Mouse (Mus musculus): Measurements from ENCODE around the gene Galns.

Gene Galns

DNA sequence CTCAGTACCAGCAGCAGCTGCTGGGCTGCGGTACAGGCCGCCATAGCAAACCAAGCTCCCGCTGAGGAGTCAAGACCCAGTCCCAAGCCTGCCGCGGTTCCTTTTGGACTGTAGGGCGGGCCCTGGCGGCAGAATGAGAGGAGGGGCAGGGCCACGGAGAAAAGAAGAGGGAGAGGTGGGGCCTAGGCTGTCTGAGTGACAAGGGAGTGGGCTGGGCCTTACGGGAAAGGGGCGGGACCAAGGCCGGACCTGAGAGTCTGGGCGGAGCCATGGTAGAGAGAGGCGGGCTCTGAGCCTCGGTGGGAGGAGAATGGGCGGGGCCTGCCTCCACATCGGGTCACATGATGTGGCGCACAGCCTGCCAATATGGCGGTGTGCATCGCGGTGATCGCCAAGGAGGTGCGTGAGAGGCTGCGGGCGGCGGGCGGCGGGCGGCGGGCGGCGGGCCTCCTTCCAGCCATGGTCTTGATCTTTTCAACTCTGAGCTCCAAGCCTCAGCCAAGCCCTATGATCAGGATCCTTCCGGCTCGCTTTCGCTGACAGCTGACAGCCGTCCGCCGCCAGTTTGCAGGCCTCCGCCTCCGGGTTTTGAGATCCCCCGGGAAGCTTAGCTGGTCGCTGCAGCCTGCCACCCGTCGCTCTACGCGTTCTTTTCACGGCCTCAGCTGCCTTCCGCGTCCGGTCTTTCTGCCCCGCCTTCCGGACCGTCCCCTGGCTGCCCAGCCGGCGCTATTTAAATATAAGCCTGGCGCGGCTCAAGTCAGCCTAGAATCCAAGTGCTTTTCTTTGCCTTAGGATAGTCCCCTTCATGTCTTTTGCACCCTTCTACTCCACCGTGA, at the start of gene Galns, which contains the start of gene Trappc2l:
Gene Galns, minus strand, starts transcription at position 169 of the 839 bp plus-strand sequence.
Gene Trappc2l, plus strand, starts transcription at position 346 of the 839 bp plus-strand sequence.
- DNase-seq (ENCODE audit: inconsistent age in 2 of 2, low spot score in 1 of 2) = peak; percentile 97 to 98

DNA sequence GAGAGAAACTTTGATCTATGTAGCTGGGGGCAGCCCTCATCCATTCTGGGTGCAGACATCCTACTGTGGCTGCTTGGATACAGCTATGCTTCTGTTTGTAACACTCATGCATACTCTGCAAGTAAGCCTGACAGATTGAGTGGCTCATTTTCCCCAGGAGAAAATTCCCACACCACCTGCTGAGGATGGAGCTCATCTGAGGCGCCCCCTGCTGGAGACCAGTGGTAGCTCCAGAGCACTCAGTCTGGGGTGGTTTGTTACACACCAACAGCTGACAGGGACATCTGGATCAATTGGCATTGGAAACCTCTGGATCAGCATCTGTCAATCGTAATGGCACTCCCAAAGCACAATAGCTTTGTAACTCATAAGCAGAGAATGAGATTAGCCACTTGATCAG, 48.8 kb upstream of the Galns start:
- peak in 1 of 2 experiments; percentile 61 for DNase-seq (ENCODE audit: inconsistent age in 2 of 2, low spot score in 1 of 2)

DNA sequence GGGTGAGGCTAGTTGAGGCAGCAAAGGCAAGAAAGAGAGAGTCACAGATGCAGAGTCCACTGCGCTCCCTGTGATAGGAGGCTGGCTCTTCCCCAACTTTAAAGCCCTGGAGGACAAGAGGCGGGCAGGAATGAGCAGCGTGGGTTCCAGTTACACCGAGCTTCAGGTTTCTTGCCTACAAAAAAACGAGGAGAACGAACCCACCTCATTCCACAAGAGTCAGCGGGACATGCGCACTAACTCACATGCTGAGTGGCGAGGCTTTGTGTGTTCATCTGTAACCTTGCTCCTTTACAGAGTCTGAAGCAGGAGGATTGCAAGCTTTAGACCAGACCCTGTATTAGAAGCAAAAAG, 47.5 kb upstream of the Galns start:
- DNase-seq (ENCODE audit: inconsistent age in 2 of 2, low spot score in 1 of 2) = no peak

DNA sequence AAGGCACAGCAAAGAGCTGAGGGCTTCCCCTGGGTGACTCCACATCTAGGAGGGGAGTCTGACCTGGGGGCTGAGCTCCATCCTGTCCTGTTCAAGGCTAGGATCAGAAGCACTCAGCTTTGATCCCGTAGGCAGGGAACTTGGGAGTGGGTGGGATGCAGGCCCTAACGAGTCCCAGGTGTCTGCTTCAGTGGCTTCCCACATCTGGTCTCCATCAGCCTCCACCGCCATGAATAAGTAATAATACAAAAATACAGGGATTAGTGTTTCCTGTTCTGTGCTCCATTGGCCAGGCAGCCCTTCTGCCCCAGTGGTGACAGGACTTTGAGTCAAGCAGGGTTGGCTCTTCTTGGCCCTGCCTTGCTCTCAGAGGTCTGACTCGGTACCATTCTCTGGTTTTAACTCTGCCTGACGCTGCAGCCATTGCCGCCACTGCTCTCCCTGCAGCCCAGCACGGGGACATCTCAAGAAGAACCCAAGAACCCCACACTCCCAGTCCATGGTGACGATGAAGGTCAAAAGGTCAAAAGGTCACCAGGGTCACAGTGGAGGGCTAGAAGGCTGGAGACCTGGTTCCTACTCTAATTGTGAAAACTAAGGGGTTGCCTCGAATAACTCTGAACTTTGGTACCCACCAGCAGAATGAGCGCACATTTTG, 47.0 kb upstream of the Galns start:
- no peak for DNase-seq (ENCODE audit: inconsistent age in 2 of 2, low spot score in 1 of 2)

DNA sequence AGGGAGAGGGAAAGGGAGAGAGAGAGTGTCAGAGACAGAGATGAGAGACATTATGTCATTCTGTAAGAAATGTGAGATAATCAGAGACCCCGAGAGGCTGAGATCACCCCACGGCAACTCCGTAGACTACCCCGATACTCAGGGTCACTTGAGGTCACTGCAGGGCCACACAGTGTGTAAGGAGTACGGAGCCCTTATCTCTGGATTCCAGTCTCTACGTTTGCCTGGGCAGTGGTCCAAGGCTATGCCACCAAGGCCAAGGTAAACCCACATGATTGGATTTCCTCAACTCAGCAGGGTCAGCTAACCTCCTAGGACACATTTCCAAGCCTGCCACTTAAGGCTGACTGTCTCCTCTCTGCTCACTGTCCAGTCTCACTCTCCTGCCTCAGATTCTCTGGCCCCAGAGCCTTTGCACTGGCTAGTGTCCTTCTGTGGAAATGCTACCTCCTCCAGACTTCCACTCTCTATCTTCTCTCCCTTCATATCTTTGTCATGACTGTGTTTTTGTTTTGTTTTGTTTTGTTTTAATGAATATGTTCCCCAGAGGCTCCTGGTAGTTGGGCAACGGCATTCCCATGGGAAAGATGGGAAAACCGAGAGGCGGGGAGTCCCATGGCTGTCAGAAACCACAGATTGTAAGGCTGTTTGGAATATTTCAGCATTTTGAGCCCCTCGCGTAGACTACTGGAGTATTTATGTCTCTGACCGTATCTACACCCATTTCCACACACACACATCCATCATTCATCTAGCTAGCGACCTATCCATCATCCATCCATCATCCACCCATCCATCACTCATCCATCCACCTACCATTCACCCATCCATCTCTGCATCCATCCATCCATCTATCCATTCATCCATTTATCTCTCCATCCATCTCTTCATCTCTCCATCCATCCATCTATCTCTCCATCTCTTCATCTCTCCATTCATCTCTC, 45.1 kb upstream of the Galns start:
- peak; percentile 94 to 97 for DNase-seq (ENCODE audit: inconsistent age in 2 of 2, low spot score in 1 of 2)

DNA sequence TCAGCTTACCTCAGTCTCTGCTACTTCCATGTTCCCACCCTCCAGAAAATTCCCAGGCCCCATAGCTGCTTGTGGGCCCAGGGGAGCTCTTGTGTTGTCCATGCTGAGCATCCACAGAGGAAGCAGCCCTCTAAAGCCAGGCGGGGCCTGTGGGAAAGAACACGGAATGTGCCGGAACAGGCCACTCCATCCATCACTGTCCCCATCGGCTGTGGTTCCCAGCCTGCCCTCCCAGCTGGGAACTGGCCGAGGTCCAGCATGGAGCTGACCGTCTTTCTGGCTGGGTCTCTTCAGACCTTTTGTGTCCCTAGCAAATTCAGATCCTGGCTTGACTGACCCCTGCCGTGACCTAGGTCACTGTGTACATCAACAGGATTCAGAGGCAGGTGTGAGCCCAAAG, 43.5 kb upstream of the Galns start:
- peak; percentile 84 to 86 for DNase-seq (ENCODE audit: inconsistent age in 2 of 2, low spot score in 1 of 2)

DNA sequence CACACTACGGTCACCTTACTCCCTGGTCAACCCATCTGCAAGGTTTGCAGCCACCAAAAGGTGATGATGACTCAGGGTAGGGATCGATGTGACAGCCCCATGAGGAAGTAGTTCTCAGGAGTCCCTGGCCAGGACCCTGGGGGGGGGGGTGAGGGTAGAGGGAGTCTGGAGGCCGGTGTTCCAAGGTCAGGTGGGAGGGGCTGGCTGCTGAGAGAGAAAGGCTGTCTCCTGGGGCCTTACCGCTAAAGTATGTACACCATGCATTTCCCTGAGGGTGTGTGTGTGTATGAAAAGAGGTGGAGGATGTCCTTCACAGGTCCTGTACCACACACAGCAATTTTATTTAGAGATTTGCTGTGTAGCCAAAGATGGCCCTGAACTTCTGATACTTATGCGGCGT, 41.4 kb upstream of the Galns start:
- DNase-seq (ENCODE audit: inconsistent age in 2 of 2, low spot score in 1 of 2) = no peak

DNA sequence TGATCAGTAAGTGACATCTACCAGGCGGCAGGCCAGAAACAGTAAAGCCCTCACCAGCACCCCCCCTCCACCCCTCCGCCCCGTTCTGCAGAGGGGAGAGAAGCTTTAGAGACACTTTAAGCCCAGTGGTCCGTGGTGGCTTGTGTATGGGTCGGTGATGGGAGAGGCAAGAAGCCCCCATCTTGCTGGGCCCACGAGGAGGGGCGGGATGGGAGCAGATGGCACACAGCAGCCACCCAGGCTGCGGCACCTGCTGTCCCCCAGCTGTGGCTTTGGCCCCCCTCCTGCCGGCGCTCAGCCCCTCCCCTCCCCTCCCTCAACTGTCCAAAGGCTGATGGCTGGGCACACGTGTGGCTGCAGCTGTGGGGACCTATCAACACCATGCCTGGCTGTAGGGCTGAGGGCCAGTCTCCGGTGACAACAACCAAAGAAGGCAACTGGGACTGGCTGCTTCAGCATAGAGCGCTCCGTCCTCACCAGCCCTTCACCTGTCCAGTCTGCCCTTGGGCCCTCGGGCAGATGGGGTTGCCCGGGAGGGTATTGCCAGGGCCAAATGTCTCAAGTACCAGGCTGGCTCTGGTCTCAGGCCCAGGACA, 40.2 kb upstream of the Galns start:
- peak in 1 of 2 experiments; percentile 26 for DNase-seq (ENCODE audit: inconsistent age in 2 of 2, low spot score in 1 of 2)

DNA sequence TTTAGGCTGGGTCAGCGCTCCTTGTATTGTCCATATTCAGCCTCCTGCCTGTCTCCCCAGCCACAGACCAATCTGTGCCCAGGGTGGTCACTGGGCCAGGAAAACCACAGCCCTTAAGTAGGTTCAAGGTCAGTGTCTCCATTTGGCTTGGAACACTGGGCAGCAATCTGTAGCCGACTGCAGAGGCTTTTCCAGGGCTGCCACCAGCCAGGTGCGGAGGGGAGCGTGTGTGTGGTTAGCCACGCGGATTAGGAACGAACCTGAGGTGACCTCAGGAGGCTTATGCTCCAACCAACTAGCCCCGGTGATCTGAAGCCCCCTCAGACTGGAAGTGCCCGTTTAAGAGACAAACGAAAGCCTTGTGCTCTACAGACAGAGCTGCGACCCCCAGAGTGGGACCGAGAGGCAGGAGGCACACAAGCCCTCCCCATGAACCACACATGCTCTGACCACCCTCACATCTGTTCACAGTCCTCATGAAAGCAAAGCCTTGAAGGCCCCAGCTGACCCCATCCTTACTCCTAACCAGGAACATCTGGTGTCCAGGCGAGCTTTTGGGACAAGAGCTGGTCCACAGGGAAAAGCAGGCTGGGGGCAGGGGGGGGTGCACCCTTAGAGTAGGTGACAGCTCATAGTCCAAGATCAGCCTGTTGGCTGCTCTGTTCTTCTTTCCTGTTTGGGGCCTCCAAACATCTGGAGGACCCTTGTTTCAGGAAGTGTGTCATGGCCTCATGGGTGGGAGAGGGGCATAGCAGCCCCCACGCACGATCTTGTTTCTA, 37.1 kb upstream of the Galns start:
- DNase-seq (ENCODE audit: inconsistent age in 2 of 2, low spot score in 1 of 2) = no peak

DNA sequence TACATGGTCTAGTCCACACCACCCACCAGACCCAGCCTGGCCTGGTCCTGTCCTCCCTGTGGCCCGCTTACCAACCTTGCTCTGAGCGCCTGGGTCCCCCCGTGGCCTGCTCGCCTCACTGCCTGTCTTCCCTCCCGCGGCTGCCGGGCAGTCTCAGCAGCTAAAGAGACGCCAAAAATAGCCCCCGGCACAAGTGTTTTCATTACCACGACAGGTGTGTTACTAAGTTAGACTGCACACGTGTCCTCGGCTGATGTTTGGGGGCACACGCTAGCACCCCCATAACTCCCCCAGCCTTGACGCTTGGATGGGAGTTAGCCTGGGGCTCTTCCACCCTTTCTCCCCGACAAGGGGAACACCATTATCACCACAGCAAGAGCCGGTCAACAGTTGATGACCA, 35.1 kb upstream of the Galns start:
- no peak for DNase-seq (ENCODE audit: inconsistent age in 2 of 2, low spot score in 1 of 2)

DNA sequence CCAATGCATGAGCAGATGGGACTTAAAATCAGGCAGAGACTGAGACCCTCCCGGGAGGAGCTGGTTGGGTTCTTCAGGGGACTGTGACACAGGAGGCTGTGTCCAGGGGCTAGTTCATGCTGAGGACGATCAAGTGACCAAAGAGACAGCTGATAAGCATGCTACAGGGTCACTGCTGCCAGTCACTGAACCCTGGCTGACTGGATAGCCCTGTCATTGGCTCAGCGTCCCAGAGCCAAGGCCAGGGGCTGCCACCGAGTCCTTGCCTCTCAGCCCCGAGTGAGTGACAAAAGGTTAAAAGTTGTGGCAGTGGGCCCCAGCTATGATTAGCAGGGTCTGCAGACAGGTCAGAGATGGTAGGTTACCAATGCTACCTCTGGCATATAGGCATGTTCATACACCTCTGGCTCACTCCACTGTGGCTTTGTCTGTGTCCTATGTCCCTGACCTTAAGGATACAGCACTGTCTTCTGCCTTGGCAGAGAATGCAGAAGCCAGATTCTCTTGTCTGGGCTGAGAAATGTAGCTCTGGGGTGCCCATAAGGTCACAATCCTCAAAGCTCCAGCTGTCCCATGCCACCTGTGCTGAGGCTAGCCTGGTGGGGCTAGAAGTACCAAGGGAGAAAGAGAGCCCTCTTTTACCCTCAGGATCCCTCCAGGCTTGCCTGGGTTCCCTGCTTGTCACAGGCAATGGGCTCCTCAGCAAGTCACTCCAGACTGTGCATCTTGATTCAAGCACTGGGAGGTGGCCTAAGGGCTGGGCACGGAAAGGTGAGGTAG, 33.1 kb upstream of the Galns start:
- DNase-seq (ENCODE audit: inconsistent age in 2 of 2, low spot score in 1 of 2) = peak; percentile 81 to 90

DNA sequence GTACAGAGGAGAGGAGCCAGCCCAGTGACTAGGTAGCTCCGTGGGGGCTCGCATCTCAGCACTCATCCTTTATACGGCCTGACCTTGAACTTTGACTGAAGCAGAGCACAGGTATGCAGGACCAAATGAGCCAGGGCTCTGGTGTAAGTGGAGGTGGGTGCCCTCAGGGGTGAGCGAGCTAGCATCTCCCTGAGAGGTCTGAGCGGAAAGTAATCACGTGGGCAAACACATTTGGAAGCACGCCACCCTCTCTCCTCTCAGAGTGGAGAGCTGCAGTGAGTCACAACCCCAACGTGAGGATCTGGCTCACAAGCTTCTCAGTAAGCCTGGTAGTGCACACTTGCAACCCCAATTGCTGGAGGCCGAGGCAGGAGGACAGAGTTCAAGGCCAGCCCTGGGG, 30.8 kb upstream of the Galns start:
- peak; percentile 88 to 93 for DNase-seq (ENCODE audit: inconsistent age in 2 of 2, low spot score in 1 of 2)

DNA sequence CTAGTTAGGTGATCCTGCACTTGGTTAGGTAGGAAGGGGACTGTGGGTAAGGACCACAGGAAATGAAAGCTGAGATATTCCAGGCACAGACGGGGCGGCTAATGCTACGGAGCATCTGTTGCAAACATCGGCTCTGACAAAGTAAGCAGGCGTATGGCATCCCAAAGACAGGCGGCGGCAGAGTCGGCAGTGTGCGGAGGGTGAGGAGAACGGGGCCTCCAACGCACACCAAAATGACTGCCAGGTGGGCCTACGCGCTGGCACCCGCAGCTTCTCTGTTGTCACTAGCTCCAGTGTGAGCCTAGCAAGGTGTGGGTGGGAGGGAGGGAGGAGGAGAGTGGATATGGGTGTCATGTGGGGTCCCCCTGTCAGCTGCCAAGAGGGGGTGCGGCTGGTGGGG, 30.1 kb upstream of the Galns start:
- DNase-seq (ENCODE audit: inconsistent age in 2 of 2, low spot score in 1 of 2) = no peak

DNA sequence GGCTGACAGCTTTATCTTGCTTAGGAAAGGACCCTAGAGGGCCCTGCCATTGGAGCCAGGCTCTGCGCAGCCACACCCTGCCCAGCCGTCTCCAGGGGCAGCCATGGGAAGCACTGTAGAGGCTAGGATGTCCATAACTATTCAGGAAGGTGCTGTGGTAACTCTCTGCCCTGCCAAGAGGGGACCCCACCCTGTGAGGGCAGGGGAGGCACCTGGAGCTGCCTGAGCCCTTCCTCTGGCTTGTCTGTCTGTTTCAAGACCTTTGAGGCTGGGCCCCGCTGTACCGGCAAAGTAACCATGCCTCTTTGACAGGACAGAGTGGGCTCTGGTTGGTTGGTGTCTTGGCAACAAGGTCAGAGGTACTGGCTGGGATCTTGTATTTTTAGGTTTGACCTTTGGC, 29.6 kb upstream of the Galns start:
- DNase-seq (ENCODE audit: inconsistent age in 2 of 2, low spot score in 1 of 2) = no peak

DNA sequence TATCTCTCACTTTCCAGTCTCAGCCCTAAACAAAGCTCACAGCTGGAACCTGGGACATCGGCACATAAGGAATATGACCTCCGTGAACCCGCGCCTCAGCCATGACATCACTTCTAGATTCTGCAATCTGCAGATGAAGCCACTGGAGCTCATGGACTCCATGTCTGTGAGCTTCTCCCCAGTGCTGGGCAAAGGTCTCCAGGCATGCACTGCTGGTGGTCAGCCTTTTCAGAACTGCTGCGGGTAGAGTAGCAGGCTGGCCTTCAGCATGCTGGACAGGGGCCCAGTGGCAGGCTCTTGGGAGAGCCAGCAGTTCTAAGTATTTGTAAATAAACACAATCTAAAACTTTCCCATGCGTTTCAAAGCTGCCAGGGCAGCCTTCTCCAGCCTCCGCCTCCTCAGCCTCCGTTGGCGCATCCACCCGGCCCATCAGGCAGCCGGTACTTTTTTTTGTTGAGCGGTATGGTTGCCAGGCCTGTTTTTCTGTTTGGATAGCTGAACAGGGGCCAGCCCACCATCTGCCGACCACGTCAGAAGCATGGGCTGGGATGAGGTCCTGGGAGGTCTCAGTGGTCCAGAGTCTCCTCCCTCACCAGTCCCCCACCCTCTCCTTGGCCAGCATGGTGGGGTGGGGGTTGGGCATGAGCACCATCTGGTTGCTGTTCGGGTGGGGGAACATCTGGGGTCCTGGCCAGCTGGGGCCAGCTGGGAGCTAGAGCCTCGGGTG, 28.4 kb upstream of the Galns start:
- DNase-seq (ENCODE audit: inconsistent age in 2 of 2, low spot score in 1 of 2) = peak in 1 of 2 experiments; percentile 70

DNA sequence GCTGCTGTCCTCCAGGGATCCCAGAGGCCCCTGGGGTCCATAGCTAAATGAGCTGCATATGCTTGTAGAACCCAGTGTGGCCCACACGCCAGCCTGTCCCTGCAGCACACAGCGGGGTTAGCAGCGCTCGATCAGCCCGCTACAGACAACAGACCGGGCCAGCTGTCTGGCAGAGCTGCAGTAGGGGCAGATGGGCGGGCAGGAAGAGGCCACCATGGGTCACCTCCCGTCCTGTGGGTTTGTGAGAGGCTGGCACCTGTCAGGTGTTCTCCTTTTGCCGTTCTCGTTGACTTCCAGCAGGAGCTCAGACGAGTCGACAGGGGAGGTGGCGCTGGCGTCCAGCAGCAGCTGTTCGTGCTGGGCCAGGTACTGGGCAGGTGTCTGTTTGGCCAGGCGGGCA, 27.3 kb upstream of the Galns start:
- DNase-seq (ENCODE audit: inconsistent age in 2 of 2, low spot score in 1 of 2) = no peak

DNA sequence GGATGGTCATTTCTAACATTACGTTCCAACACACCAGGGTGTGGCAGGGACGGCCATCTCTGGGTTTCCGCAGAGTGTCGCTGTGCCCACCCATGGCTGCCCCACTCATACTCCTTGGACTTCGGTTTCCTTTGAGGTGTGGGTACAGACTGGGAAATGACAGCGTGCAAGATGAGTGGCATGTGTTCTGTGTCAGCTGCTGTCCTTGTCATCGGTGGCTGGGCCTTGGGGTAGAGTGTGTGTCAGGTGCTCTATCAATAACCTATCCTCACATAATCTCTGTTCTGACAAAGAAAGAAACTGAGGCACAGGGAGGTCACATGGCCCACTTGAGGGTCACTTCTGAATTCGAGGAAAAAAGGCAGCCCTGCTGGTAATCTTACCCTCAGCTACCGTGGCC, 26.0 kb upstream of the Galns start:
- DNase-seq (ENCODE audit: inconsistent age in 2 of 2, low spot score in 1 of 2) = no peak

DNA sequence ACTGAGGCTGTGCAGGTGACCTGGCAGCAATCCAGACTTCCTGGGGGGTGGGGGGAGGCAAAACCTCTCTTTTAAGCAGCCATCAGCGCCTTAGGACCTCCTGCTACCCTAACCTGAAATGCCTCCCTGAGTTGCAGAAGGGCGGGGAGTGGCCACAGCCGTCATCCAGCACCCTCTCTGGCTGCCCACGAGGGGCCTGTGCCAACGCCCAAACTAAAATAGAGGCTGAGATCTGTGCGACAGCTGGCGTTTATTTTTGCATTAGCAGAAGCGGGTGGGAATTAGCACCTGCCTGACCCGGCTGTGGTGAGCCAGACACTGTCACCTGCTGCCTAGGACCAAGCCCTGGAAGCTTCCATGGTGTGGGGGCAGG, 25.5 kb upstream of the Galns start:
- no peak for DNase-seq (ENCODE audit: inconsistent age in 2 of 2, low spot score in 1 of 2)

Measured in adrenal gland, adult (tissue).